Comparison of ENCODE assay signal across 8 mouse cellular contexts in genomic region chr17:12767294-12767852, GRCm38 (mm10). TPM values are rescaled to one million over a fixed set of nuclear protein-coding genes. Genes with fewer than 3 reads are reported as not detected.
A peak's percentile ranks its signal among the peaks of the same experiment; 100 is the strongest.
DNase-seq lines count a peak whose midpoint lies in the region; ATAC-seq and TF ChIP-seq lines count a peak whose summit lies in the region.
"Had no signal": no experiment of that assay in that cellular context is flagged by ENCODE, and none has a peak within 500 bp of the region (broad histone marks: within the 10 kb centered on the region; RNA-seq: fewer than 3 reads in every experiment).

No protein-coding gene starts in this region.

- H3K27me3 ChIP-seq in hindbrain, embryonic 10.5 days (ENCODE audit: insufficient read depth, poor library complexity, severe bottlenecking) = no peaks in the 10 kb centered on the region
- H3K27me3 ChIP-seq in hindbrain, embryonic 11.5 days (ENCODE audit: control insufficient read depth, insufficient read depth, low read length) = no peaks in the 10 kb centered on the region
- no peaks in the 10 kb centered on the region for H3K27me3 ChIP-seq in embryonic facial prominence, embryonic 13.5 days
- H3K27me3 ChIP-seq in liver, embryonic 14.5 days (ENCODE audit: control insufficient read depth, insufficient read depth, low read length) = no peaks in the 10 kb centered on the region

- TF ChIP-seq EP300 in liver, embryonic 14.5 days (IDR thresholded peaks at IDR 0.05; ENCODE audit: low read depth) = no peak

- peaks cover 6% of the 10 kb centered on the region; the same call in 1 of the 2 replicates for H3K9me3 ChIP-seq in hindbrain, embryonic 10.5 days
- H3K9me3 ChIP-seq in hindbrain, embryonic 11.5 days (ENCODE audit: control insufficient read depth, low read length) = no peaks in the 10 kb centered on the region
- H3K9me3 ChIP-seq in embryonic facial prominence, embryonic 13.5 days = no peaks in the 10 kb centered on the region
- no peaks in the 10 kb centered on the region for H3K9me3 ChIP-seq in liver, embryonic 14.5 days (ENCODE audit: control insufficient read depth, low read length)

- no peak for ATAC-seq in hindbrain, embryonic 11.5 days (ENCODE audit: low FRiP score)
- ATAC-seq in embryonic facial prominence, embryonic 13.5 days (ENCODE audit: insufficient number of reproducible peaks, insufficient read depth, low FRiP score, low TSS enrichment, low read depth) = no peak
- ATAC-seq in liver, embryonic 14.5 days (ENCODE audit: insufficient read depth) = no peak

- no peak overlapping the region for H3K27ac ChIP-seq in hindbrain, embryonic 10.5 days
- no peak overlapping the region for H3K27ac ChIP-seq in hindbrain, embryonic 11.5 days (ENCODE audit: low read depth, low read length)
- no peak overlapping the region for H3K27ac ChIP-seq in bone marrow macrophage, adult 2 months (ENCODE audit: insufficient read depth, low read depth, low read length)
- peak overlapping the region; percentile 39; the same call in 1 of the 2 replicates for H3K27ac ChIP-seq in embryonic facial prominence, embryonic 13.5 days
- H3K27ac ChIP-seq in liver, embryonic 14.5 days = no peak overlapping the region

- DNase-seq in hindbrain, embryonic 10.5 days (ENCODE audit: low spot score) = no peak
- DNase-seq in hindbrain, embryonic 11.5 days (ENCODE audit: low spot score) = no peak
- no peak for DNase-seq in liver, embryonic 14.5 days (ENCODE audit: low read depth in 3 of 3, low spot score in 3 of 3)
- no peak for DNase-seq in urinary bladder, postnatal 25 days (ENCODE audit: low spot score)
- DNase-seq in thymus, postnatal 10 days (ENCODE audit: low spot score in 2 of 2) = no peak
- DNase-seq: cerebellum, adult 9-11 months had no signal

- H3K9ac ChIP-seq in hindbrain, embryonic 11.5 days (ENCODE audit: low read depth, low read length) = no peak overlapping the region
- peak overlapping the region; percentile 92 for H3K9ac ChIP-seq in embryonic facial prominence, embryonic 13.5 days
- H3K9ac ChIP-seq in liver, embryonic 14.5 days (replicated peaks) = no peak overlapping the region

- 94% methylated on average over 6 of the region's 6 CpGs for WGBS in hindbrain, embryonic 10.5 days
- WGBS in hindbrain, embryonic 11.5 days = 91% methylated on average over 6 of the region's 6 CpGs
- WGBS in embryonic facial prominence, embryonic 13.5 days = 88% methylated on average over 6 of the region's 6 CpGs
- WGBS in liver, embryonic 14.5 days (ENCODE audit: insufficient replicate concordance) = 68% methylated on average over 6 of the region's 6 CpGs

- 0 out of 2 replicates have a peak overlapping the region, but pooled peaks have one; percentile 80 for H3K4me3 ChIP-seq in hindbrain, embryonic 10.5 days
- no peak overlapping the region for H3K4me3 ChIP-seq in hindbrain, embryonic 11.5 days (ENCODE audit: low read depth, low read length)
- peak overlapping the region; percentile 76; the same call in 1 of the 2 replicates for H3K4me3 ChIP-seq in bone marrow macrophage, adult 2 months (ENCODE audit: insufficient read depth, low read length)
- H3K4me3 ChIP-seq in embryonic facial prominence, embryonic 13.5 days = peak overlapping the region; percentile 74
- H3K4me3 ChIP-seq in liver, embryonic 14.5 days (ENCODE audit: insufficient read depth in 1 of 2, low read depth in 2 of 2, low read length in 2 of 2) = peak overlapping the region; percentile 39 to 70

- H3K4me1 ChIP-seq in hindbrain, embryonic 10.5 days (replicated peaks) = peaks cover 38% of the 10 kb centered on the region
- peaks cover 2% of the 10 kb centered on the region; the same call in 1 of the 2 replicates for H3K4me1 ChIP-seq in hindbrain, embryonic 11.5 days (replicated peaks; ENCODE audit: control insufficient read depth, insufficient read depth, low read length)
- peaks cover 25% of the 10 kb centered on the region for H3K4me1 ChIP-seq in bone marrow macrophage, adult 2 months (ENCODE audit: control insufficient read depth, insufficient read depth, low read length)
- H3K4me1 ChIP-seq in embryonic facial prominence, embryonic 13.5 days = peaks cover 37% of the 10 kb centered on the region
- H3K4me1 ChIP-seq in liver, embryonic 14.5 days (replicated peaks; ENCODE audit: control insufficient read depth in 2 of 2, insufficient read depth in 2 of 2, low read length in 1 of 2) = peaks cover 0 to 4% of the 10 kb centered on the region in 2 experiments; a peak in 1 of 4 replicates

- TF ChIP-seq POLR2A in bone marrow macrophage, adult 2 months (IDR thresholded peaks at IDR 0.05; ENCODE audit: borderline replicate concordance, low read depth, low read length) = no peak

- no peak for TF ChIP-seq CTCF in bone marrow macrophage, adult 2 months (IDR thresholded peaks at IDR 0.05; ENCODE audit: low read depth, low read length)
- no peak for TF ChIP-seq CTCF in liver, embryonic 14.5 days (IDR thresholded peaks at IDR 0.05; ENCODE audit: low read depth)

- H3K36me3 ChIP-seq in hindbrain, embryonic 10.5 days = peaks cover 3% of the 10 kb centered on the region
- H3K36me3 ChIP-seq in hindbrain, embryonic 11.5 days (ENCODE audit: control insufficient read depth, insufficient read depth, low read length) = no peaks in the 10 kb centered on the region
- H3K36me3 ChIP-seq in embryonic facial prominence, embryonic 13.5 days = peaks cover 41% of the 10 kb centered on the region
- H3K36me3 ChIP-seq in liver, embryonic 14.5 days (replicated peaks; ENCODE audit: control insufficient read depth, insufficient read depth, low read depth) = no peaks in the 10 kb centered on the region; the same call in 1 of the 2 replicates

- no peak overlapping the region for H3K4me2 ChIP-seq in hindbrain, embryonic 11.5 days (replicated peaks; ENCODE audit: low read depth, low read length)
- H3K4me2 ChIP-seq in embryonic facial prominence, embryonic 13.5 days = peak overlapping the region; percentile 61
- H3K4me2 ChIP-seq in liver, embryonic 14.5 days (ENCODE audit: low read depth) = peak overlapping the region; percentile 79

RNA-seq across cellular contexts. Expression of gene Igf2r, which starts 2.1 kb away (rescaled TPM):
- 17.3 and 20.8 TPM in 2 replicates for polyA plus RNA-seq in hindbrain, embryonic 10.5 days (2016; fragmentation: Nextera tagmentation; extraction: Ambion mirVana)
- polyA plus RNA-seq in hindbrain, embryonic 11.5 days (2014; fragmentation: Nextera tagmentation; extraction: Ambion mirVana) = 16.9 and 18.7 TPM in 2 replicates
- 31.0 and 36.5 TPM in 2 replicates for polyA plus RNA-seq in bone marrow macrophage, adult 2 months (2012; ENCODE audit: insufficient read depth, insufficient read length, missing spikeins)
- 27.9 and 35.4 TPM in 2 replicates for polyA plus RNA-seq in embryonic facial prominence, embryonic 13.5 days (2015; fragmentation: Nextera tagmentation; extraction: Ambion mirVana)
- 9.5 and 12.6 TPM in 2 replicates for polyA plus RNA-seq in liver, embryonic 14.5 days (2012; rRNA removed)
- 12.8 and 14.8 TPM in 2 replicates for polyA plus RNA-seq in liver, embryonic 14.5 days (2014; fragmentation: Nextera tagmentation; extraction: Ambion mirVana)
